Mouse (Mus musculus): Measurements from ENCODE around the gene Ints7. TPM values are rescaled to one million over a fixed set of nuclear protein-coding genes. Genes with fewer than 3 reads are reported as not detected.

The Ints7 gene
- total RNA-seq, 2 experiments from 2014 or later: 11.9 to 17.7 TPM

DNA sequence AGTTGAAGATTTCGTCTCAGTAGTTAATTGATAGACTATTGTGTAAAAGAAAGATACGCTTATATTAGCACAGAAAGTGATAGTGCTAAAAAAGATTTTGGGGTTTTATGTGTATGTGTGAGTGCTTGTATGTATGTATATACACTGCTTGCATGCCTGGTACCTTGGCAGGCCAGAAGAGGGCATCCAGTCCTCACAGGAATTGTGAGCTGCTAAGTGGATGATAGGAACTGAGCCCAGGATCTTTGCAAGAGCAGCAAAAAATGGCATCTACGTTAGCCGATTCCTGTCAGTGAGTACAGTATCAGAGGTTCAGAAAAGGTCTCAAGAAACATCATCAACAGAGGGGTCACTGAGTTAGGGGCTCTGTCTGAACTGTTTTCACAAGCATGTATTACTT is 9.0 kb downstream of the Ints7 start:
- DNase-seq: no peak

DNA sequence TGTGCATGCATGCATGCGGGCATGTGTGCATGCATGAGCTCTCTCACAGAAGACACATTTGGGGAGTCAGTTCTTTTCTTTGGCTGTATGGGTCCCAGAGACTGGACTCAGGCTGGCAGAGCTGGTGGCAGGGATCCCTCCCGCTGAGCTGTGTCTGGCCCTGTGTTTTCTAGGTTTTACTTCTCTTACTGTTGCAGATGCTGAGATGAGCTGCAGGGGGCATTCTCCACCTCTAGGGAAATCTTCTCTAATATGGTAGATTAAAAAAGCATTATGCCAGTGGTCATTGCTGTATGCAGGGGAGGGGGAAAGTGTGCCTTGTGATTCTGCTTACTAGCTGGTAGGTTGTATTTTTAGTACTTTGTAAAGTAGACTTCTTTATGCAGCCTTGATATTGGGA is 10.3 kb downstream of the Ints7 start:
- DNase-seq: no peak

DNA sequence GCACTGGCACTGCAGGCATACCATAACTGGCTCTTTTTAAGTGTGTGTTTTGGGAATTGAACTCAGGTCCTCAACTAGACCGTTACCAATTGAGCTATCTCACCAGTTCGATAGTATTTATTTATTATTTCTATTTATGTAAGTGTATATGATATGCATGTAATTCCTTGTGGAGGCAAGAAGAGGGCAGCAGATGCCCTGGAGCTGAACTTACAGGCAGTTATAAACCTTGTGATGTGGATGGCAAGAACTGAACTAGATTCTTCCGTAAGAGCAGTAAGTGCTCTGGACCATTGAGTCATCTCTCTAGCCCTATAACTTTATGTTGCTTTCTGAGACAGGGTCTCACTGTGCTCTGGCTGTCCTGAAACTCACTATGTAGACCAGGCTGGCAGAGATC is 11.6 kb downstream of the Ints7 start:
- no peak for DNase-seq

DNA sequence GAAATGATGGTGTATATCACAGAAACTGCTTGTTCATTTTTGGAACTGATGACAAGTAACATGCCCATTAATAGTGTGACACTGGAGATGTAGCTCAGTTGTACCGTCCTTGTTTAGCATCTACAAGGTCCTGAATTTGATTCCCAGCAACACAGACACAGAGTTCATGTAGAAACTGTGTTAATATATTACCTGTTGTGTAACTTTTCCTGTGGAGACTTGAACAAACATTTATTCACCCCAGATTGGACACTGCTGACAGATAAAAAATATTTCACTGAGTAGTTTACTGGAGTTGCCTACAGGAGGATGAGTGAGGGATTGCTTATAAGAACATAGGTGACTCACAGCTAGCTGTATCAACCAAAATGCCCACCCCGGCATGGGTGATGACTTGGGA is 13.3 kb downstream of the Ints7 start:
- DNase-seq: no peak

DNA sequence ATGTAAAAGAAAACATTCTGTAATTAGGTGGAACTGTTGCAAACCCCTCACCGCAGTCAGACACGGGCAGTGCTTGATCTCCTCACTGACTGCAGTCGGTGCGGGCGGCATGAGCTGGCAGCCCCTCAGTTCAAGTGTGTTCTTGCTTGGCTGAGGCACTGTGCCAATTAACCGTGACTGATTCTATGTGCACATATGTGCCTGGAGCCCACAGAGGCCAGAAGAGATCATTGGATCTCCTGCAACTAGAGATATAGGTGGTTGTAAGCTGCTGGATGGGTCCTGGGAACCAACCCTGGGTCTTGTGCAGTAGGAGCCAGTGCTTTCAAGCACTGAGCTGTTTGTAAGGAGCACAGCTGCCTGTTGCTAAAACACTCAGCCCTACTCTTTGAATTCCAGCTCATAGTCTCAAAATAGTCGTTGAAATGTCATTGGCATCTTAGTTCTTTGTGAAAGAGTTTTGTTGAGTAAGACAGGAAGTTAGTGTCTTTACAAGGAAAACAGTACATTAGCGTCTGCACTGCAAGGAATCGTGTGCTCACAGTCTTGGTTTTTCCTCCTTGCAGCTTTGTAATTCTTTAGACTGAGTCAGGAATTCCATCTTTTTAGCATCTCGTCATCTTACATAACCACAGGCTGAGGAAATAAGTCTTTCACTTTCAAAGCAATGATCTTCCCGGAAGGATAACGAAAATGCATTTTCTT is 16.7 kb downstream of the Ints7 start:
- DNase-seq: no peak

DNA sequence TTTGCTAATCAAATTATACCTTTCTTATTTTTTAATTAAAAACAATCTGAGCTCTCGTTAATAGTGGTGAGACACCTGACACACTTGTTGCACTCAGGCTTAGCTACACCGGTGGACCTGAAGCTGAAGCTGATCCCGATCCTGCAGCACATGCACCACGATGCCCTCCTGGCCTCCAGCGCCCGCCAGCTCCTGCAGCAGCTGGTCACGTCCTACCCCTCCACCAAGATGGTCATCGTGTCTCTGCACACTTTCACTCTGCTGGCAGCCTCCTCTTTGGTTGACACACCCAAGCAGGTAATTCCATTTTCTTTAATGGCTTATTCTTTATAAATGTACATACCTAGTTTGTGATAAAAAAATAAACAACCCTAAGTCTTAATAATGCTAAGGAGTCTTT is 20.6 kb downstream of the Ints7 start:
- DNase-seq: no peak

DNA sequence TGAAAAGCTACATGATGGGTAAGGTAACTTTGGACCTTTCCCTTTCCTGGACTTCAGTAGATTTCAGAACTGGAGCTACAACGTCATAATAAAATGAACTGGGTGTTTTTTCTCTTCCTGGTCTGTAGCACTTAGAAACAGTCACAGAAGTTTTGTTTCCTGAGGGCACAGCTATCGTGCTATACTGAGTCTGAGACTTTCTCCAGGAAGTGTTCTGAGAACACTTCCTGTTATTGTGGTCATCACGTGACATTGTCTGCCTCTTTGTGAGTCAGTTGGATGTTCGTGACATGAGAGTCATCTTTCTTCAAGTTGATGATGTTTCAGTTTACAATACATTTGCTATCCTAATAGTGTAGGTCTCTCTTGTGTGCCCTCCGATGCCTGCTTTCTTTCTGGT is 23.8 kb downstream of the Ints7 start:
- no peak for DNase-seq

DNA sequence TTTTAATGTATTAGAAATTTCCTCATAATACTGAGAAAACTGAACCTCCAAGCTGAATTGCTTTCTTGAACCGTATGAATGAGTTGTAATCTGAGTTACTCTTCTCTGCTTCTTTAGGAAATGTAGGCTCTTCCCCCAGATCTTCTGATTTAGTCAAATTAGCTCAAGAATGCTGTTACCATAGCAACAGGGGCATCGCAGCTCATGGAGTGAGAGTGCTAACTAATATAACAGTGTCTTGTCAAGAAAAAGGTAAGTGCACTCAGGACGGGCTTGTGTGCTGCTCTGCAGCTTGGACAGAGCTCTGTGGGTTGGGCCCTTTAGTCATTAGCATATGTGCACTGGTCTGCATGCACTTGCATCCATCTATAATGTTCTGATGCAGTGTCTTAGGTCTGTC is 29.3 kb downstream of the Ints7 start:
- DNase-seq: no peak

DNA sequence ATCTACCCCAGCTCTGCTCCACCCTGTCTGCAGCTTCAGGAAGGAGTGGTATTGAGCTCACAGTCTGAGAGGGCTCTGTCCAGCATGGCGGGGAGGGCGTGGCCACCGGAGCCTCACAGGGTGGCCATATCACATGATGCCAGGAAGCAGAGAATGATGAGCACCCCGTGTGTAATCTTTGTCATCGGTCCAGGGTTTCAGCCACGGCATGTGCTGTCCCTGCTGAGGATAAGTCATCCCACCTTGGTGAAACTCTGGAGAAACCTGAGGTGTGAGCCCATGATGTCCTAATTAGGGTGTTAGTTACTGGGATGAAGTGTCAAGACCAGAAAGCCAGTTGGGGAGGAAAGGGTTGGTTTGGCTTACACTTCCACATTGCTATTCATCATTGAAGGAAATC is 33.6 kb downstream of the Ints7 start:
- no peak for DNase-seq

DNA sequence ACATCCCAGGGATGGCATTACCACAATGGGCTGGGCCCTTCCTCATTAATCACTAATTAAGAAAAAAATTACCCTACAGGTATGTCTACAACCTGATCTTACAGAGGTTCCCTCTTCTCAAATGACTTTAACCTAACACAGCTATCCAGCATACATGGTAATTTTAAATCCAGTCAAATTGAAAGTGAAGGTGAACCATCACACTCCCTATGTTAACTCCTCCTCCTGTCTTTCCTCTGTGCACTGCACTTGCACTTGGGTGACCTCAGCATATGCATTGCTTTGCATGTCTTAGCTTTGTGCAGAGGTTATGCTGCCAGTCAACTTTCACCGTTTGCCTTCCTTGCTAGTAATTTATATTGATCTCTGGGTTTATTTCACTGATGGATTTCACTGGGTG is 34.1 kb downstream of the Ints7 start:
- no peak for DNase-seq

DNA sequence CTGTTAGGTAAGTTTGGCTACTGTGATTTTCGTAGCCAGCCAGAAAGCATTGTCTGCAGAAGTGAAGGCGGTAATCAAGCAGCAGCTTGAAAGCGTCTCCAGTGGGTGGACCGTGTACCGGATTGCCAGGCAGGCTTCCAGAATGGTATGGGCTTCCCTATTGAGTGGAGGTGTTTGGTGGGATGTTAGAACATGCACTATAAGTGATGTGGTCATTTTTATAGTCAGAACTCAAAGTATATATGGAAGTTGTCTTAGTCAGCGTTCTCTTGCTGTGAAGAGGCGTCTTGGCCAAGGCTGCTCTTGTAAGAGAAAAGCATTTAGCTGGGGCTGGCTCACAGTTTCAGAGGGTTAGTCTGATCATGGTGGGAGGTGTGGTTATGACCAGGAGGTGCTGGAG is 34.9 kb downstream of the Ints7 start:
- no peak for DNase-seq

DNA sequence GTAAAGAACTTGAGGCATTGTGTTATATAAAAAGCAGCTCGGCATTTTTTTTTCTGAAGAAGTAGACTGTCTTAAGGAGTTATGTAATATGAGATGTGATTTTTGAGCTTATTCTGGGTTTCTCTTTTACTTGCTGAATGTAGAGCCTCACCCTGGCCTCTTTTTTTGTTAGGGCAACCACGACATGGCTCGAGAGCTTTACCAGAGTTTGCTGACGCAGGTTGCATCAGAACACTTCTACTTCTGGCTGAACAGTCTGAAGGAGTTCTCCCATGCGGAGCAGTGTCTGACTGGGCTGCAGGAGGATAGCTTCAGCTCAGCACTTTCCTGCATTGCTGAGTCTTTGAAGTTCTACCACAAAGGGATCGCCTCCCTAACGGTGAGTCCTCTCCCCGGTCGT is 36.2 kb downstream of the Ints7 start:
- no peak for DNase-seq

DNA sequence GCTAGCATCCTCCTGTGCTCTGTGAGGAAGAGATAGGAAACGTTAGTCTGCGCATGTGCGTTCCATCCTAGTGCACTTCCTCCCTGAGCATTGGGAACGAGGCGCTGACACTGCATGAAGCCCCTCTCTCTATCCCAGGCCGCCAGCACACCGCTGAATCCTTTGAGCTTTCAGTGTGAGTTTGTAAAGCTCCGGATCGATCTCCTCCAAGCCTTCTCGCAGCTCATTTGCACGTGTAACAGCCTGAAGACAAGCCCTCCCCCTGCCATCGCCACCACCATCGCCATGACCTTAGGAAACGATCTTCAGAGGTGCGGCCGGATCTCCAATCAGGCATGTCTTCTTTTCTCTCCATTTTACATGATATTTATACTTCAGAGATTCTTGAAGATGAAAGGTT is 37.4 kb downstream of the Ints7 start:
- DNase-seq: no peak

DNA sequence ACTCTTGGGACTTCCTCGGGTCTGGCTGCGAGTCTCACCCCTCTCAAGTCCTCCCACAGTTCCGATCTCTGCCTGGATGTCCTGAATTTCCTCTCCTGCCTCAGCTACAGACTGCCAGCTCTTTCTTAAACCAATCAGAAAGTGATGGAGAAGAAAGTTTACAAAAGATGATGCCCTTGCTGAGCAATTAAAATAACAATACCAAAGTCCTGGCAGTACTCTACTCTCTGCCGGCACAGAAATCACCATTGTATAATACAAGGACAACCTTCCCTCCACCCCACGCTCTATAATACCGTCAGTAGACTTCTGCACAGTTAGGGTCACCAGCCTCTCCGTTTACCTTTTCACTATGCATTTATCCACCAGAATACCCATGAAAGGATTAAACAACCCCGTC is 40.8 kb downstream of the Ints7 start:
- DNase-seq: no peak

DNA sequence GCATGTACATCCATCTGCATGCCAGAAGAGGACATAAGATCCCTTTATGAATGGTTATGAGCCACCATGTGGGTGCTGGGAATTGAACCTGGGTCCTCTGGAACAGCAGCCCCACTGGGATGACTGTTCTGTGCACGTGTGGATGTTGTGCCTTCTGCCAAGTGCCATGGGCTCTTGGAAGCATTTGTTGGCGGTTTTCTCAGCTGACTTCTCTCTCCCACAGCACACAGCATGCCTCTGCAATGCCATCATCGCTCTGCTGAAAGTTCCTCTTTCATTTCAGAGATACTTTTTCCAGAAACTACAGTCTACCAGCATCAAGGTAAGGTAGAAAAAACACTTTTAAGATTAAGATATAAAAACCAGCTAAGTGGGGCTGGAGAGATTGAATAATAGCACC is 42.2 kb downstream of the Ints7 start:
- no peak for DNase-seq

DNA sequence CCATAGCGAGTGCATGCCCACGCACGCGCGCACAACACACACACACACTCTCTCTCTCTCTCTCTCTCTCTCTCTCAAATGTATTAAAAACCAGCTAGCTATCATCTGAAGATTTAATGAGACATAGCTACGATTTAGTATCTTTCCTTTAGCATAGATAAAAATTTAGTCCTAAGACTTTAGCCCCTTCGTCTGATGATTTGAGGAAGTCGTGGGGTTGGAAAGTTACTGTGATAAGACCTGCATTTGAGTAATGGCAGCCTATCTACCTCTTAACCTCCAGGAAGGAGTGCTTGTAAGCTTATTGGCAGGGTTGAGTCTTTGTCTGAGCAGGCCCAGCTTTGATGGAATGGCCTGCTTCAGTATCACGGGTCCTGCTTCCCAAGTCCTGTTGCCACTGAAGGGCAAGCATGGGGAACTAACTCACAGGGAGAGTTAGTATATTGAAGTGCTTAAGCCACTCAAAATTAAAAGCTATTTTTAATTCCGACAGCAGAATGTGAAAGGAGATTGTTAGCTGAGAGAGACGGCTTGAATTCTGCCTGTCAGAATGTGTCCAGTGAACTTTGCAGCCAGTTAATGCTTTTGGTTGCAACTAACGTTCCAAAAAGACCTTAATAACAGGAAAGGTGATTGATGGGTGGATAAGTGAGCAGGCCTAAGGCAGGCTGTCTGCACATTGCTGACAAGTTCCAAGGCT is 42.8 kb downstream of the Ints7 start:
- no peak for DNase-seq

DNA sequence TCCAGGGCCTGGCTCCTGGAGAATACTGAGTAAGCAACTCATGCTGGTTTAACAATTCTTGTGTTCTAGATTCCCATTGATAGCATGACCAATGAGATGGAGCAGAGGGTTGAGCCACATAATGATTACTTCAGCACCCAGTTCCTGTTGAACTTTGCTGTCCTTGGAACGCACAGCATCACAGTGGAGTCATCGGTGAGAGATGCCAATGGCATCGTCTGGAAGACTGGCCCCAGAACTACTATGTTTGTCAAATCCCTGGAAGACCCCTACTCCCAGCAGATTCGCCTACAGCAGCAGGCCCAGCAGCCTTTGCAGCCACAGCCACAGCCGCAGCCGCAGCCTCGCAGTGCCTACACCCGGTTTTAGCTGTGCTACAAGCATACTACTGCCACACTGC is 45.7 kb downstream of the Ints7 start:
- DNase-seq: no peak

DNA sequence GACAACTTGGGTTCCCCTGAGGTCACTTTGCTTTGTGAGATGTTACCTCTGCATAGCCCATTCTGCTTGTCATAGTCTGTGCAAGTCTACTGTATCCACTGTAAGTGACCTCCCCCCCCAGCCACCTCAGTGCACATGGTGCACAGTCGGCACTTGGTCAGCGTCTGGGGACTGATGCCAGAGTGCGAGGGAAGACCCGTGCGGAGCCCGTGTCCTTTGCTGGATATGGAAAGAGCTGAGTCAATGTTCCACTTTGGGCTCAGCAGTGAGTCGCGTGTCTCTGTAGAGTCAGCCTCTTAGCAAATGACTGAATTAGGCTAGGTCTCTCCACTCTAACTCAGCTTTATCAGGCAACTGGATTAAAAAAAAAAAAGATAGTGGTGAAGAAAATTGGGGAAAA is 47.4 kb downstream of the Ints7 start:
- DNase-seq: peak; percentile 34

DNA sequence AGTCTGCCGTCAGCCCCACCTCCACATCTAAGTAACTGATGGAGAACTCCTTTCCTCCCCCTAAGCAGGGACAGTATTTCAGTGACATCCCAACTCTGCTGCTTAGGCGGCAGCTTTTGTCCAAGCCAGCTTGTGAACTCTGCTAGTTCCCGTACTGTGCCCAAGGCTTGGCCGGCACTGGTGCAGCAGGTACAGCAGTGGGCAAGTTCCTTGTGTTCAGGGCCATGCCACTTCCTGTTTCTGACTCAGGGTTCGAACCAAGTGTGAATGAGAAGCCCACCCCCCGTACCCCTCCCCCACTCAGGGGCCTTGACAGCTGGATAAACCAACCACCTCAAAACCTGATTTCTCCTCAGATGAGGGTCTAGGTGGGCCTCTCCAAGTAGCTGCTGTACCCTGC is 49.1 kb downstream of the Ints7 start:
- no peak for DNase-seq

DNA sequence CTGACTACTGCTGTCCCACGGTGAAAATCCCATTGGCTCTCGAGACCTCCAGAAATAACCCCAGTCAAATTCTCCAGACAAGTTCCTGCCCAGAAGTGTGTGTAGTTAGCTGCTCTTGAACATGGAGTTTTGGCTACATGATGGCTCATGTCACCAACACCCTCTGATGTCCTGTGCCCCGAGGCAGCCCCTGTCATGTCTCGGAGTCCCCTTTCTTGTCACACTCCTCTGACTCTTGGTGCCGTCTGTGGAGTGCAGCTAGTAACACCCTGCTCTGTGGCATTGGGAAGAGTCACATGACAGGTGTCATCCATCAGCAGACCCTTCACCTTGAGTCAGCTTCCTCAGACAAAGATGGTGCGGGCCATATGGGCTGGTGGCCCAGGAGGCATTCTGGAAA is 49.6 kb downstream of the Ints7 start:
- DNase-seq: no peak

DNA sequence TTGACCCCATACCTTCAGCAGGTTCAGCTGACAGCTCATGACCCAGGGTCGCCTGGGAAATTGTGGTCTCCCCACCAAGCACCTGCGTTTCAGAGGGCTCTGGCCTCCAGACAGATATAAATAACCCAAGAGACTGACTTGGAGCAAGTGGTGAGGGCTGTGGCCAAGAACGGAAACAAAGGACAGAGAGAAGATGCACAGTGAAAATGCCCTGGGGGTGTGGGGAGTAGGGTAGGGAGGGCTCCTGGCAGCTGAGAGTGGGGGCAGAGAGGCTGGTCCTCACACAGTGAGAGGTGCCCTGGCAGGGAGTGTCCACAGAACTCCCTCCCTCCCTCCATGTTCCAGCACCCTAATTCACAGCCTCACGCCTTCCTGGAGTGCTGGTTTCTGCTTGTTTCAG is 50.2 kb downstream of the Ints7 start:
- no peak for DNase-seq

DNA sequence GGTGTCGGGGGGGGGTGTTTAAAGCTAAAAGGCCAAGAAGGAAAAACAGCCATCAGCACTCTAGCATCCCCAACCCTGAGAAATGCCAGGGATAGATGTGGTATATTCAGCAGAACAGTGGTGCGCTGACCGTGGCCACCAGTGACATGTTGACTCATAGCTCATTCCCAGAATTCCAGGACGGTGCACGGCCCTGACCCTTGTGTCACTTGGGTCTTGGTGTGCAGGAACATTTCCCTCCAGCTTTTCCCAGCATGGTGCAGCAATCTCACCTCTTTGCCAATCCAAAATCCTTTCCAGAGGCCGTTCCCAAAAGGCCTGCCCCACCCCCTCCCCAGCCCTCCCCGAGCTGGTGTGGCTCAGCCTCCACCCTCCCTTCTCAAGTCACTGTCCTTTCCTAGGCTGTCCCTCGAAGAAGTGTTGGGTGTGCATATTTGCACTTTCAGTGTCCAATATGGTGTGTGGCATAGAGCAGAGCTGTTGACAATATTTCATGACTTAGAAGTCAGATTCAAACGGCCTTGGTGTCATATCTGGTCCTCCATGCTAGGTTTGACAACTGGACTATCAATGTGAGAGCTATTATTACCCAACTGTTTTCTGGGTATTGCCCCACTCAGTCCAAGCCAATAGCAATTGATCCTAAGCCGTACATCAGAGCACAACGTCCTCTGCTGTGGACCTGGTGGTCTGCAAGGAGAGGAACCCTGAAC is 53.2 kb downstream of the Ints7 start:
- no peak for DNase-seq

DNA sequence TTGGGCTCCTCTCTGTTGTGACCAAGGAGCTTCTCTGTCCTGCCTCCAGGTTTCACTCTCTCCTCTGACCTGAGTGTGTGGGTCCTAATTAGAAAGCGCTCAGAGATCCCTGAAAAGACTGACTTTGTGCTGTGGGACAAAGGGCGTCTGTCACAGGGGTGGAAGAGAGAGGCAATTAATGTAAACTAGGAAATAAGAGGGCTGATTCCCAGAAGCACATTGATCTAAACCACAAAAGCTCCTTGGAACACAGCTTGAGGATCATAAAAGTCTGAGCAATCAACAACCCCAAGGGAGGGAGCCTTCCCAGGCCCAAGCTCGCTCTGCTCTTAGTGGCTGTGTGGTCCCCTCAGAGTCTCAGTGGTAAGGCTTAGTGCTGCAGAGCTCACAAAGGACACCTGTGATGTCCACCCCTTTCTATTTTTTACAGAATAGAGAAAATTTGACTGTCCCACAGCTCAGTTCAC is 53.8 kb downstream of the Ints7 start:
- no peak for DNase-seq

Measured in gastrocnemius, postnatal 10 days (tissue).